Mouse (Mus musculus) liver, embryonic 14.5 days (tissue): ENCODE data around the gene Vps13d.

Experiments
- CTCF ChIP-seq: IDR thresholded peaks from 2 replicates; pipeline ENCODE4 v1.5.1; 2016; ENCODE audit warnings: antibody characterized with exemption, low read depth, control low read depth
- EP300 ChIP-seq: IDR thresholded peaks from 2 replicates; pipeline ENCODE4 v1.6.1; 2016; ENCODE audit warnings: antibody characterized with exemption, low read depth

GRCm38 (mm10) chr4:145210564-145210963 is 15.8 kb upstream of the Vps13d start:
- TF ChIP-seq CTCF (no peak), EP300 (no peak)
